Mouse (Mus musculus) CH12.LX (cell line): ENCODE results near the gene Rpn1. TPM values are rescaled to one million over a fixed set of nuclear protein-coding genes. Genes with fewer than 3 reads are reported as not detected.

Experiments
- DNase-seq: peaks from one replicate; pipeline ENCODE4 v3.0.0-alpha.2; 2013; ENCODE audit errors: extremely low read depth
- H3K27ac ChIP-seq: 2 replicates; pipeline ENCODE4 v1.5.1; 2012; ENCODE audit warnings: low read depth, mild to moderate bottlenecking, control low read depth, moderate library complexity; ENCODE audit not compliant: insufficient read depth
- H3K27me3 ChIP-seq: replicated peaks from 2 replicates; pipeline ENCODE3; 2012; ENCODE audit warnings: inconsistent platforms
- H3K36me3 ChIP-seq, 2 experiments: replicated peaks in 1 of 2; 2 replicates each; pipeline versions ENCODE3 to v1.6.1; 2012; ENCODE audit warnings: inconsistent platforms in 1 of 2, low read length in 1 of 2, mild to moderate bottlenecking in 1 of 2, mixed read lengths in 1 of 2, moderate library complexity in 1 of 2; ENCODE audit not compliant: control insufficient read depth in 1 of 2, insufficient read depth in 1 of 2
- H3K4me1 ChIP-seq, 2 experiments: 2 replicates each; pipeline ENCODE4 v1.6.1; 2012; ENCODE audit warnings: inconsistent platforms in 1 of 2, moderate library complexity in 1 of 2; ENCODE audit not compliant: insufficient read depth in 2 of 2, control insufficient read depth in 1 of 2
- H3K4me2 ChIP-seq: 2 replicates; pipeline ENCODE4 v1.6.1; 2012; ENCODE audit warnings: low read depth, mild to moderate bottlenecking, control low read depth; ENCODE audit not compliant: poor library complexity, insufficient read depth, severe bottlenecking
- H3K4me3 ChIP-seq, 3 experiments: fragments of 150-350 bp in 1 of 3; sonication (generic) in 1 of 3; replicated peaks in 1 of 3; 2 replicates each; pipeline versions ENCODE3 to v1.5.1; 2011 to 2012; ENCODE audit warnings: low read depth in 2 of 3, low read length in 2 of 3, mild to moderate bottlenecking in 2 of 3, moderate library complexity in 2 of 3, control low read depth in 1 of 3, improper control_type of control experiment in 1 of 3, inconsistent platforms in 1 of 3, mixed read lengths in 1 of 3; ENCODE audit not compliant: poor library complexity in 1 of 3
- H3K79me2 ChIP-seq: replicated peaks from 2 replicates; pipeline ENCODE4 v1.6.1; 2012; ENCODE audit warnings: mild to moderate bottlenecking, moderate library complexity; ENCODE audit not compliant: control insufficient read depth, poor library complexity, insufficient read depth, severe bottlenecking; ENCODE audit errors: extremely low read depth
- H3K9ac ChIP-seq: 2 replicates; pipeline ENCODE4 v1.6.1; 2012; ENCODE audit warnings: low read depth, mild to moderate bottlenecking, control low read depth, moderate library complexity; ENCODE audit not compliant: insufficient read depth
- H3K9me3 ChIP-seq: replicated peaks from 2 replicates; pipeline ENCODE3; 2012; ENCODE audit warnings: low read length, inconsistent platforms, mixed read lengths
- BHLHE40 ChIP-seq: IDR thresholded peaks from 2 replicates; pipeline ENCODE4 v1.6.1; 2011; ENCODE audit warnings: mild to moderate bottlenecking, low read depth, low read length, improper control_type of control experiment
- CHD2 ChIP-seq: IDR thresholded peaks from 2 replicates; pipeline ENCODE4 v1.6.1; 2011; ENCODE audit warnings: low read length, improper control_type of control experiment
- E2F4 ChIP-seq: IDR thresholded peaks from 2 replicates; pipeline ENCODE4 v1.6.1; 2011; ENCODE audit warnings: low read depth, low read length, improper control_type of control experiment; ENCODE audit not compliant: insufficient replicate concordance
- ELF1 ChIP-seq: IDR thresholded peaks from 2 replicates; pipeline ENCODE4 v1.6.1; 2014; ENCODE audit warnings: low read depth, mild to moderate bottlenecking, inconsistent platforms, low read length, improper control_type of control experiment
- ETS1 ChIP-seq: conservative IDR thresholded peaks from 2 replicates; pipeline ENCODE4 v1.6.1; 2012; ENCODE audit warnings: low read depth, mild to moderate bottlenecking, inconsistent platforms, low read length, improper control_type of control experiment, moderate library complexity
- HCFC1 ChIP-seq: IDR thresholded peaks from 2 replicates; pipeline ENCODE4 v1.6.1; 2012; ENCODE audit warnings: low read depth, mild to moderate bottlenecking, inconsistent platforms, low read length, improper control_type of control experiment
- IRF4 ChIP-seq: IDR thresholded peaks from 2 replicates; pipeline ENCODE4 v1.6.1; 2014; ENCODE audit warnings: low read depth, mild to moderate bottlenecking, inconsistent platforms, low read length, improper control_type of control experiment
- JUN ChIP-seq: IDR thresholded peaks from 2 replicates; pipeline ENCODE4 v1.6.1; 2011; ENCODE audit warnings: low read depth, mild to moderate bottlenecking, low read length, improper control_type of control experiment, moderate library complexity; ENCODE audit not compliant: insufficient read depth
- KAT2A ChIP-seq: IDR thresholded peaks from 2 replicates; pipeline ENCODE4 v1.6.1; 2012; ENCODE audit warnings: low read length, improper control_type of control experiment, inconsistent platforms; ENCODE audit not compliant: insufficient replicate concordance
- MAFK ChIP-seq: IDR thresholded peaks from 2 replicates; pipeline ENCODE4 v1.6.1; 2011; ENCODE audit warnings: low read length, improper control_type of control experiment; ENCODE audit not compliant: insufficient replicate concordance
- MAX ChIP-seq: IDR thresholded peaks from 2 replicates; pipeline ENCODE4 v1.6.1; 2011; ENCODE audit warnings: low read length, improper control_type of control experiment
- MAZ ChIP-seq: IDR thresholded peaks from 2 replicates; pipeline ENCODE4 v1.6.1; 2012; ENCODE audit warnings: low read depth, mild to moderate bottlenecking, inconsistent platforms, low read length, improper control_type of control experiment, moderate library complexity
- MEF2A ChIP-seq: IDR thresholded peaks from 2 replicates; pipeline ENCODE4 v1.6.1; 2014; ENCODE audit warnings: low read depth, mild to moderate bottlenecking, inconsistent platforms, low read length, improper control_type of control experiment, borderline replicate concordance
- MXI1 ChIP-seq: IDR thresholded peaks from 2 replicates; pipeline ENCODE4 v1.6.1; 2011; ENCODE audit warnings: mild to moderate bottlenecking, low read depth, low read length, improper control_type of control experiment
- MYC ChIP-seq: IDR thresholded peaks from 2 replicates; pipeline ENCODE4 v1.6.1; 2011; ENCODE audit warnings: low read depth, mild to moderate bottlenecking, improper control_type of control experiment, low read length
- NRF1 ChIP-seq: IDR thresholded peaks from 2 replicates; pipeline ENCODE4 v1.6.1; 2014; ENCODE audit warnings: low read depth, mild to moderate bottlenecking, inconsistent platforms, low read length, improper control_type of control experiment, moderate library complexity
- PAX5 ChIP-seq: IDR thresholded peaks from 2 replicates; pipeline ENCODE4 v1.6.1; 2012; ENCODE audit warnings: low read length, inconsistent platforms, mixed read lengths
- POLR2A ChIP-seq: IDR thresholded peaks from 2 replicates; pipeline ENCODE4 v1.6.1; 2011; ENCODE audit warnings: low read depth, mild to moderate bottlenecking, improper control_type of control experiment, low read length
- POLR2AphosphoS2 ChIP-seq: IDR thresholded peaks from 2 replicates; pipeline ENCODE4 v1.6.1; 2011; ENCODE audit warnings: low read depth, low read length, improper control_type of control experiment
- RAD21 ChIP-seq: IDR thresholded peaks from 2 replicates; pipeline ENCODE4 v1.6.1; 2011; ENCODE audit warnings: low read depth, mild to moderate bottlenecking, low read length, improper control_type of control experiment, moderate library complexity
- RCOR1 ChIP-seq: conservative IDR thresholded peaks from 2 replicates; pipeline ENCODE4 v1.6.1; 2012; ENCODE audit warnings: low read depth, mild to moderate bottlenecking, inconsistent platforms, low read length, improper control_type of control experiment
- TBP ChIP-seq: conservative IDR thresholded peaks from 2 replicates; pipeline ENCODE4 v1.6.1; 2011; ENCODE audit warnings: low read depth, low read length, improper control_type of control experiment
- TCF12 ChIP-seq: IDR thresholded peaks from 2 replicates; pipeline ENCODE4 v1.6.1; 2014; ENCODE audit warnings: low read depth, mild to moderate bottlenecking, inconsistent platforms, low read length, improper control_type of control experiment
- UBTF ChIP-seq: IDR thresholded peaks from 2 replicates; pipeline ENCODE4 v1.6.1; 2012; ENCODE audit warnings: low read depth, mild to moderate bottlenecking, inconsistent platforms, low read length, improper control_type of control experiment, moderate library complexity
- USF1 ChIP-seq: IDR thresholded peaks from 2 replicates; pipeline ENCODE4 v1.6.1; 2014; ENCODE audit warnings: low read depth, mild to moderate bottlenecking, inconsistent platforms, low read length, improper control_type of control experiment
- USF2 ChIP-seq: conservative IDR thresholded peaks from 2 replicates; pipeline ENCODE4 v1.6.1; 2011; ENCODE audit warnings: low read depth, low read length, improper control_type of control experiment
- ZC3H11A ChIP-seq: IDR thresholded peaks from 2 replicates; pipeline ENCODE4 v1.6.1; 2012; ENCODE audit warnings: low read depth, mild to moderate bottlenecking, inconsistent platforms, low read length, improper control_type of control experiment
- ZKSCAN1 ChIP-seq: IDR thresholded peaks from 2 replicates; pipeline ENCODE4 v1.6.1; 2012; ENCODE audit warnings: low read depth, inconsistent platforms, low read length, improper control_type of control experiment, borderline replicate concordance
- ZMIZ1 ChIP-seq: IDR thresholded peaks from 2 replicates; pipeline ENCODE4 v1.6.1; 2012; ENCODE audit warnings: low read depth, mild to moderate bottlenecking, inconsistent platforms, low read length, improper control_type of control experiment
- ZNF384 ChIP-seq: IDR thresholded peaks from 2 replicates; pipeline ENCODE4 v1.6.1; 2012; ENCODE audit warnings: low read depth, low read length, improper control_type of control experiment, inconsistent platforms
- dilution Hi-C: fragments of 300-500 bp; cut with MboI; formaldehyde crosslinking; loops from 2 replicates; pipeline ENCODE4 v1.14.3; 2020; ENCODE audit warnings: low sequenced_read_pairs; ENCODE audit not compliant: extremely low pct_unique_long_range_greater_than_20kb, extremely low pct_ligation_motif_present
- in situ Hi-C: fragments of 300-500 bp; cut with MboI; formaldehyde crosslinking; loops from 3 replicates; pipeline ENCODE4 v1.14.3; 2019; ENCODE audit warnings: low sequenced_read_pairs, low pct_ligation_motif_present, low pct_unique_long_range_greater_than_20kb, mixed read lengths
- polyA plus RNA-seq: library from polyadenylated mRNA; unstranded; fragments of >175 nt; gene quantifications from 2 replicates; pipeline ENCODE4 v1.2.1, GENCODE M21; 2012; ENCODE audit warnings: low read depth; ENCODE audit not compliant: insufficient read length
- total RNA-seq, 2 experiments: library from RNA; depleted of rRNA; stranded (reverse); fragments of 300-350 nt in 1 of 2; fragments of >200 nt in 1 of 2; gene quantifications; 2 replicates each; pipeline ENCODE4 v1.2.3; 2012 to 2014

The Rpn1 gene
- total and polyA plus RNA-seq, 3 experiments = 260 to 366 (median 339) TPM

- in situ Hi-C loops (no loop called here), dilution Hi-C loops (no loop called here)
- TF ChIP-seq ETS1 (no peak), TCF12 (no peak), USF2 (no peak), MYC (no peak), HCFC1 (no peak)
- peak overlapping the region; percentile 91 for H3K4me2 ChIP-seq
- H3K27ac ChIP-seq = peak overlapping the region; percentile 63; the same call in 1 of the 2 replicates
- H3K36me3 ChIP-seq = peaks cover 6 to 30% of the 10 kb centered on the region in 2 experiments
- peaks cover 19 to 43% of the 10 kb centered on the region in 2 experiments for H3K4me1 ChIP-seq
- no peak for DNase-seq
- peak overlapping the region; percentile 89 to 94 (median 91) for H3K4me3 ChIP-seq
- H3K79me2 ChIP-seq = peaks cover 56% of the 10 kb centered on the region
- no peaks in the 10 kb centered on the region for H3K27me3 ChIP-seq
- no peaks in the 10 kb centered on the region for H3K9me3 ChIP-seq
- peak overlapping the region; percentile 97 for H3K9ac ChIP-seq
These were observed 40.1 kb upstream of the Rpn1 start for GRCm38 (mm10) chr6:88044234-88044576.

GRCm38 (mm10) chr6:88044577-88045405, 39.5 kb upstream of the Rpn1 start, which contains the start of gene Rab7:
Gene Rab7, minus strand, starts transcription at chr6:88045270.
- H3K9ac ChIP-seq = peak within 1 kb of the TSS; percentile 97
- peaks cover 3 to 25% of the 10 kb centered on the region in 2 experiments for H3K36me3 ChIP-seq
- peak within 1 kb of the TSS; percentile 63 for H3K27ac ChIP-seq
- H3K9me3 ChIP-seq = no peaks in the 10 kb centered on the region
- H3K27me3 ChIP-seq = no peaks in the 10 kb centered on the region
- in situ Hi-C loops = no loop called here
- peak; percentile 96 for DNase-seq
- peaks cover 19 to 43% of the 10 kb centered on the region in 2 experiments for H3K4me1 ChIP-seq
- peak within 1 kb of the TSS; percentile 91 for H3K4me2 ChIP-seq
- H3K79me2 ChIP-seq = peaks cover 50% of the 10 kb centered on the region
- dilution Hi-C loops = no loop called here
- peak within 1 kb of the TSS; percentile 89 to 94 (median 91) for H3K4me3 ChIP-seq
- TF ChIP-seq POLR2AphosphoS2 = 0 out of 2 replicates have a peak, but pooled peaks have one; percentile 44
- peak; percentile 90 for TF ChIP-seq HCFC1
- no peak for TF ChIP-seq ZNF384
- TF ChIP-seq RCOR1 = peak; percentile 95
- peak; percentile 54 for TF ChIP-seq MXI1
- peak; percentile 94 for TF ChIP-seq POLR2A
- peak; percentile 57 for TF ChIP-seq ETS1
- peak; percentile 90 for TF ChIP-seq ELF1
- TF ChIP-seq E2F4 = no peak
- TF ChIP-seq RAD21 = no peak
- peak; percentile 16; the same call in 1 of the 2 replicates for TF ChIP-seq MEF2A
- TF ChIP-seq PAX5 = no peak
- TF ChIP-seq BHLHE40 = peak; percentile 97
- peak; percentile 63 for TF ChIP-seq USF2
- peak; percentile 42 for TF ChIP-seq MAX
- TF ChIP-seq JUN = no peak
- peak; percentile 90 for TF ChIP-seq ZMIZ1
- TF ChIP-seq USF1 = peak; percentile 88
- TF ChIP-seq IRF4 = peak; percentile 37; the same call in 1 of the 2 replicates
- TF ChIP-seq MAZ = peak; percentile 41; the same call in 1 of the 2 replicates
- TF ChIP-seq CHD2 = no peak
- no peak for TF ChIP-seq ZC3H11A
- TF ChIP-seq ZKSCAN1 = no peak
- no peak for TF ChIP-seq MAFK
- peak; percentile 84 for TF ChIP-seq NRF1
- TF ChIP-seq UBTF = peak; percentile 91; the same call in 1 of the 2 replicates
- peak; percentile 83; the same call in 1 of the 2 replicates for TF ChIP-seq KAT2A
- no peak for TF ChIP-seq TBP
